Mouse (Mus musculus) layer of hippocampus, adult 8-10 months (tissue): ENCODE data around the gene Itga6. TPM values are rescaled to one million over a fixed set of nuclear protein-coding genes. Genes with fewer than 3 reads are reported as not detected.

Experiments
- DNase-seq, 2 experiments: peaks; one replicate each; pipeline ENCODE4 v3.0.0; 2022; ENCODE audit warnings: low spot score in 2 of 2
- total RNA-seq, 4 experiments: library from RNA; stranded (reverse); gene quantifications; 2 replicates each; pipeline ENCODE4 v1.2.4; 2022

Itga6 gene
- total RNA-seq, 4 experiments from 2014 or later, result 24.9 to 37.5 (median 30.5) TPM

DNA sequence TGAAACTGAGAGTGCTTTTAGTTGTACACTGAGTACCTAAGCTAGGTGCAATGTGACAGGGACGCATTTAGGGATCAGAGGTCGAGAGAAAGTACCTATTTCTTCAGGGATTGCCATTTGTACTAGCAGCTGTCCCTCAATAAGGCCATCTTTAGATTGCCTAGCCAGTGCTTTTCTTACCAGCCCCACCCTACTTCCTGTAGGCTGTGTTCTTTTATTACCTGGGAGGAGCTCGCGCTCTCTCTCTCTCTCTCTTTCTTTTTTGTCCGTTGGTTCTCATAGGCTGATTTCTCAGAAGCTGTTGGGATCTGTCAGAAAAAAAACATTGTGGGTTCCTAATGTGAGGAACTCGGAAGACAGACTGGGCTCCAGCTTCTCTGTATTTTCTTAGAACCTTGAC, 55.4 kb downstream of the Itga6 start:
- no peak for DNase-seq

DNA sequence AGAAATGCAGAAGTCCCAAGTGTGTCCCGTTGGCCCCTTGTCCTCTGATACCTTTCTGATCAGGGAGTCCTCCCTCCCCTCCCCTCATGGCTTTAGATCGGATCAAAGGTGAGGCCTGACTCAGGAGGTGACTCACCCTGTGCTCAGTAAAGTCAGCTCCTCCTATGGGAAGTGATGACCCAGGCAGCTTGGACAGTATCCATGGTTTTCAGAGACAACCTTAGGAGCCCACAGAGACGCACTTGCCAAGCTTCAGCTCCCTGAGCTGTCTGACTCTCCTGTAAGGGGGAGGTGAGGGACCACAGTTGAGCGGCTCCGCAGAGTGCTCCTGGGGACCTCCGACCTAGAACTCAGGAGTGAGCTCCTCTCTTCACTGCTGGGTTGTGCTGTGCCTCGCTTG, 56.3 kb downstream of the Itga6 start:
- no peak for DNase-seq

GRCm38 (mm10) chr2:71802131-71802530, 56.7 kb downstream of the Itga6 start:
- no peak for DNase-seq

DNA sequence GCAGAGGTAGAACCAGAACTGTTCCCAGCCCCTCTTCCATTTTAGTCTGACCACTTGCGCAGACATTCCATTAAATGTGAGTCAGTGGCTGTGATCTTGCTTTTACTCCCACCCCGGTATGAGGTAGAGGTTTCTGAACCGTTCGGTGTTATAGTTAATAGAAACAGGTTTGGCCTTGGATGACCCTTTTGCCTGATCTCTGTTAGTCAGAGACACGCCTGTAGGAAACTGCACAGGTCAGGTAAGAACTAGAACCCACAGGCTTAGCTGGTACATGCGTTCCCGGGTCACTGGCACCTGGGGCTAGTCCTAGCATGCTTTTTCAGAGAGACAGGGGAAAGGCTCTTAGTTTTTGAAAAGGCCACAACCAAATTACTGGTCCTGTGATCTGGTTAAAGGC, 59.7 kb downstream of the Itga6 start:
- no peak for DNase-seq

DNA sequence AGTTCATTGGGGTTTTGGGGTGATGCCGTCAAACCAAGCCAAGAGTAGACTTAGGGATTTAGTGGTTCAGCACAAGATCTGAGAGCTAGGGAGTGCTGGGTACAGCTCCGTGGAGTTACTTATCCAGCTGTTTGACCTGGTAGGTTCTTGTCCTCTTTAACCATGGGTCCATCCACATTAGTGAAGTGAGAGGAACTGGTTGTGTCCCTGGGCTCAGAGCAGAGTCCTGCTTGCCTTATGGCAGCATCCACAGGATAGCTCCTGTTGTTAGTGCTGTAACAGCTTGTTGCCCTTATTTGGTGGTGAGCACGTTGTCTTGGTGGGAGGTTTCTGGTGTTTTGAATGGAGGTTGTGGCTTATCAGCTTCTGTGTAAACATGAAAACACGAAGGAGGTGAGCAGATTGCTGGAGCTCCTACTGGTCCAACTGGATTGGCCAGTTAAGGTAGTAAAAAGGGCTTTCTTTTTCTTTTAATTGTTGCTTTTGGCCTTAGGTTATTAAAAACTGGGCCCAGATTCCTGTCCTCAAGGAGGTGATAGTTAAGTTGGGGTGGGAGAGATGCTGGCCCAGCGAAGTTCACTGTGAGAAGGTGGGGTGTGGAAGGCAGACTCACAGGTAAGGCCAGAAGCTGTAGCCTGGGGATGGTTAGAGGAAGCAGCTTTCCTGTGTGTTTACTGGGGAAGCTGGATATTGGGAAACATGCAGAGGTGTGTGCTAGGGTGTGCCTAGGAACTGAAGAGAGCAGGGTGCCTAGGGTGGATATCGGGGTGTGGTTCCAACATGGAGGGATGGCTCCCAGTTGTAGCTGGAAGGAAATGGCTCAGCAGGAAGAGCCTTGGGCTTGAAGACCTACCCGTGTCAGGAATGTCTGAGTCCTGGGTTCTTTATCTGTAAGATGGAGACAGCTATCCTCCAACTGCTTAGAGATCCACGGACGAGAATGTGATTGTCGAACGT, 60.5 kb downstream of the Itga6 start:
- DNase-seq, result no peak

DNA sequence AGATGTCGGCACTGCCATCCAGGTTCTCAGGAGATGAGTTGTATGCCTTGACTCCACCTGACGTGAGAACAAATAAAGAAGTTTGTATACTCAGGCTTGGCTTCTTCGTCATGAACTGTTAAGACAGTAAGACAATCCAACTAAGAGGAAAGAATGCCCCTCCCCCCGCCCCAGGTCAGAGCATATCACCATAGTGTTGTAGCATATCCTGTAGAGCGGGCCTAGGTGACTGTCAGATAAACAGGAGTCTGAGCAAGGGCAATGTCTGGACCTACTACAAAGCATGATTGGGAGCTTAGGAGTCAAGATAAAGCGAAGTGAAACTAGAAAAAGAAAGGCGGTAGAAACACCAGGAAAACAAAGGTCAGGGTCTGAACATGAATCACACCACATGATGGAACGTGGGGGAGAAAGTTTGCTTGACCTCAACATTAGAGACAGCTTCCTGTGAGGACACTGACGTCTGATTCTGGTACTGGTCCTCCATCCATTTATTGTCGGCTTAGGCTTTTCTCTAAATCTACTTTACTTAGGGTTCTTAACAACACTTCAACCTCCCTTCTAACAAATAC, 64.0 kb downstream of the Itga6 start:
- DNase-seq, result no peak

DNA sequence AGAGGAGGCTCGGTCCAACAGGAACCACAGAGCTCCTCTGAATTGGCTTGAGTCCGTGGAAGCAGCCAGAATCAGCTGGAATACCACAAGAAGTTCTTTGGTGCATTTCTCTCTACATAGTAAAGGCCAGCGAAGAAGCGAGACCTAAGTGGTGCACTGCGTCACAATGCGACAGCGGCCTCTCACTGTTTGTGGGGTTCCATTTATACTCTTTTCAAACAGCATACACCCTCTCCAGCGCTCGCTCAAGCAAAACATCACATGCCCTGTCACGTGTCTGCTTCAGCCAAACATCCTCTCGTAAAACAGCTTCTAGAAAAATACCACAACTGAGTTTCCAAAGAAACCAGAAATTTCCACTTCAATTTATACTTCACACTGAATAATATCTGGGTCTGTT, 64.6 kb downstream of the Itga6 start:
- DNase-seq, result no peak

DNA sequence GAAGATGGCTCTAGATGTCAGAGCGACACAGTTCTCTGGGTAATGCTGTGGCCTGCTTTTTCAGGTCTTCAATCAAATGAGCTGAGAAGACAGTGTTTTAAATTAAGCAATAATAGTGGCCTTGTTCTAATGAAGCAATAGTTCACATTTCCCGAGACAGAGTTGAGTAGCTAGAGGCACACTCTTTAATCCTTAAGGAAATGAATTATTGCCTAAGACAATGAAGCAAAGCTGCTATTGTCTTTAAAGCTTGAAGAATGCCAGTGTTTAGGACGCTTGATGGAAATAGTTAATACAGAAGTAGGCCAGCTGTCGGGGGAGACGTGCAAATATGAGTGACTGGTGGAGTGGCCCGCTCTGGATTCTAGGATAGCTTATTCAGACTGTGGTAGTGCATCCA, 65.5 kb downstream of the Itga6 start:
- no peak for DNase-seq

DNA sequence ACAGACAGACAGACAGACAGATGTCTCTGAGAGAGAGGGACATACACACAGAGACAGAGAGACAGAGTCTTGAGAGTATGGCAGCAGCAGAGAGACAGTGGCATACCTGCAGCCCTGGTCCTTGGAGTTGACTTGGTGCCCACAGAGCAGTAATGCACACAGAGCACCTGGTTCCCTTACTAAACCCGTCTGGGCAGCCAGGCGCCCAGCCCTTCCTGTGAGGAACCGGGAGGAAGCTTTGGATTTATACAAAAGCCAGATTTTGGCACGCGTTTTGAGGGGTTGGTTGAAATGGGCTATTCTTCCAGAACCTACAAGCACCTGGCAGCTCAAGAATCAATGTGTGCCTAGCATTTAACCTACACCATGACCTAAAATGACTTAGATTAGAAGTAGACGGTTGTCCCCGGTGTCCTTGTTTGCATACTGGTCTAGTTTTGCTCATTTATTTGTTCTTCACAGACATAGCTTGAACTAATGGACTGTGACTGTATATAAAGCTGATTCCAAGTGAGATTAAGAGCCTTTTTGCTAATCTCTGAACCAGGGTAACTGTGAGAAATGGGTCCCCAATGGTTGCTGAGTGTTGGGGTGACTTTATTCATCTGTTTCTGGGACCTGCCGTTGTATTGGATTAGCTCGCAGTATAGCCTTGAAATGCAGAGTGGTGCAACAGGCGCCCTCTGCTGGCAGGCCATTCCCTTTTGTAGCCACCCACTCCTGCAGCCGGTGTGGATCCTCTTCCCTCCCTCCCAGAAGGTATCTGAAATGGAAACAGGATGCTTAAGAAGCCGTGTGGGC, 67.0 kb downstream of the Itga6 start:
- DNase-seq, result peak; percentile 82 to 93

- DNase-seq, result no peak
These were observed 67.6 kb downstream of the Itga6 start for GRCm38 (mm10) chr2:71813022-71813358.

DNA sequence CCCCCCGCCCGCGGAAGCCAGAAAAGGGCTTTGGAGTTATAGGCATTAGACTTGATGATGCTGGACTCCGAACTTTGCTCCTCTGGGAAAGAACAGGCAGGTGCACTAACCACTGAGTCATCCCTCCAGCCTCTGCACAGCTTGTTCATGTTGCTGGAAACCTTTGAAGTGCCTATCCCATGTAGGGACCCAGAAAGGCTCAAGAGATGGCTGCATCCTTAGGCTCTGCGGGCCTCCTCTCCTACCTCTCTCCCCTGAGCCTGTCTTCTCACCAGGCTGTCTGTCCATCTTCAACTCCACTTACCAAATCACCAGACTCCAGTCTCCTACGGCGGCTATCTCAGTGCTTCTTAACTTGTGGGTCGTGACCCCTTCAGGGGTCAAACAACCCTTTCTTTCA, 68.0 kb downstream of the Itga6 start:
- DNase-seq, result no peak

- no peak for DNase-seq
These were observed 68.6 kb downstream of the Itga6 start for GRCm38 (mm10) chr2:71814016-71814415.

DNA sequence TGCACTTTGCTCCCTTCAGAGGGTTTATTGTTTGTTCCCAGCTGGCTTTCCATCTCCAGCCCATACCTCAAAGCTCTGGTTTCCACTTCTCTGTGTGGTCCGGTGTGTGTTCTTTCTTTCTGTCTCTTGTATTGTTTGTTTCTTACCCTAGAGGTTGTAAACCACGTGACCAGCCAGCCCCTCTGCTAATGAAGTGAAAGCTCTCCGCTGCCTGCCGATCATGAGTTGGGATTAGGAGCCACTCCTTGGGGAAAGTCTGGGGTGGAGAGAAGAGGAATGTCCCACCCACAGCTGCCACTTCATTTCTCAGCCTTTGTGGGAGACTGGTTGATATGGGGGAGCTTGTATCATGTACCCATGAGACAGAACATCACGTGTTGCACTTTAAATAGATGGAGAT, 69.9 kb downstream of the Itga6 start:
- DNase-seq, result no peak

DNA sequence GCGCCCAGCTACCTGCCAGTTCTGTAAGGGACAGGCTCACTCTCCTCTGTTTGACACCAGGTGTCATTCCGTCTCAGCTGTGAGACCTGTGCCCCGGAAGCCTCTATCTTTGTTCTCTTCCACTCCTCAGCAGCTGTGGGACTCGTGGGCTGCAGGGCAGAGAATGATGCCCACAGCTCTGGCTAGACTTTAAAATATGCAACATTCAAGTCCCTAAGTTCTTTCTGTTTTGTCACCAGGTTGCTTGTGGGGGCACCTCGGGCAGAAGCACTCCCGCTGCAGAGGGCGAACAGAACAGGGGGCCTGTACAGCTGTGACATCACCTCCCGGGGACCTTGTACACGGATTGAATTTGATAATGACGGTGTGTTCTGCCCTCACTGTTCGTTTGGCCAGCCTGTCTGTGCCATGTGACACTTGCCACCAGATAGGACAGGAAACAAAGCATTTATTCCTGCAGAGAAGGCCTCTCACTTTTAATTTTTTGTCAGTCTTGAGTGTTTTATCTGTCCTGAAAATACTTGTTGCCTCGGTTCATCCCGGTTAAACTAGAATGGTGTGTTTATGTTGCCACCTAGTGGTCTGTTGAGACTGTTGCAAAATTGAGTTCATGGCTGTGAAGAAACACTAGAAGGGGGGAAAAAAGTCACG, 71.1 kb downstream of the Itga6 start:
- DNase-seq, result no peak

- DNase-seq, result no peak
These were observed 78.7 kb downstream of the Itga6 start for GRCm38 (mm10) chr2:71824146-71824545.

GRCm38 (mm10) chr2:71827711-71828110, 82.3 kb downstream of the Itga6 start:
- no peak for DNase-seq

DNA sequence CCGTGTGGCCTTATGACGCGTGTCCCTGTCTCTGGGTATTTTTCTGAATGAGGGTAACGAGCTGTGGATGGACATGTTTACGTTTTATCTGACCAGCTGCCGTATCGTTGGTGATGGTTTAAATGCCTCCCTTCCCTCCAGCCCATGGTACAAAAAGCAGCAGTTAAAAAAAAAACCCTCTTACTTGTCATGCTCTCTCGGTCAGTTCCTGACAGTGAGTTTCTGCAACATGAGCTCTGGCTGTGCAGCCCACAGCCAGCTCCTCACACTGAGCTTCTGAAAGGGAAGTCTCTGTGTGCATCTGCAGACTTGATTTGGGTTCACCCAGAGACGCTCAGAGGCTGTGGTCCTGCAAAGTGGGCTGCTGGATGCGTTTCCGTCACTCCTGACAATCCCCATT, 83.5 kb downstream of the Itga6 start:
- DNase-seq, result no peak

DNA sequence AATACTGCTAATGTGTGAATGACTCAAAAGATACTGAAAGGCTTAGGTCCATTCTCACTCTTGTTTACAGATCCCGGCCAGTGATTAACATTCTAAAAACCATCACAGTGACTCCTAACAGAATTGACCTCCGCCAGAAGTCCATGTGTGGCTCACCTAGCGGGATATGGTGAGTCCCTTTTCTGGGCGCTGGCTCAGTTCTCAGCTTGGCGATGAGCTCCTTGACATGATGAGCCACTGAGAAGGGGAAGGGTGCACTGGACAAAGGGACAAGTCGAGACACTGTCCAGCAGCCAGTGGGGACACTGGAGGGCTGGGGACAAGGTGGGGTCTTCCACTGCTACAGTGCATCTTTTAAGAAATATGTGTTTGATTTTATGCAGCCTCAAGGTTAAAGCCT, 88.2 kb downstream of the Itga6 start:
- DNase-seq, result no peak

DNA sequence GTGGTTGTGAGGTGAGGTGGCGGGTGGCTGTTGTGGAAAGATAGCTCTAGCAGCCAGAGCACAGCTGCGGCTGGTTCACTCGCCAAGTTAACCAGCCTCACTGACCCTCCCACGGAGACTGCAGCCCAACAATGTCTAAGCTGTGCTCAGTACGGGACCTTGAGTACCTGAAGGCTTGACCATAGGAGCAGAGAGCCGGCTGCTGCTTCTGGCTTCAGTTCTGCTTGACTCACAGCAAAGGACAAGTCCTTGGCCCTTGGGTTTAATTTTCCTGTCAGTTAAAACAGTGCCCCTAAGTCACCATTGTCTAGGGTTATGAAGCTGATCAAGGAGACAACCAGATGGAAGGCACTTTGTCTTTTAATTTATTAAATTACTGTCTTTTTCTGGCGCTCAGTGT, 89.0 kb downstream of the Itga6 start:
- no peak for DNase-seq

DNA sequence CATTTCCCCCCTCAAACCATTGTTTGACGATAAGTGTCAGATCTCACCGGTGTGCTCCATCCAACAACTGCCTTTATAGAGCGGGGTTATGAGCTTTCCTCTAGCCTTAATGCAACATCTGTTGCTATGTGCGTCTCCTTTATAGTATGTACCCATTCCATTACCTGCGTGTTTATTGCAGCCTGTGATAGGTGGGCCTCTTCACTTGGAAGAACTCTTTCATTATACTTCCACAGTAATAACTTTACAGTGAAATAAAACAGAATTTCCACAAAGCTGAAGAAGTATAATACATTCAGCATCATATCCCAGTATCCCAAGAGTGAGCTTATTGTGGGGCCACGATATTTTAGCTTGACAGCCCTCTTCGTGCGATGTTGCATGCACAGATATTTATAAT, 90.1 kb downstream of the Itga6 start:
- DNase-seq, result no peak

GRCm38 (mm10) chr2:71836232-71836631, 90.8 kb downstream of the Itga6 start:
- no peak for DNase-seq

DNA sequence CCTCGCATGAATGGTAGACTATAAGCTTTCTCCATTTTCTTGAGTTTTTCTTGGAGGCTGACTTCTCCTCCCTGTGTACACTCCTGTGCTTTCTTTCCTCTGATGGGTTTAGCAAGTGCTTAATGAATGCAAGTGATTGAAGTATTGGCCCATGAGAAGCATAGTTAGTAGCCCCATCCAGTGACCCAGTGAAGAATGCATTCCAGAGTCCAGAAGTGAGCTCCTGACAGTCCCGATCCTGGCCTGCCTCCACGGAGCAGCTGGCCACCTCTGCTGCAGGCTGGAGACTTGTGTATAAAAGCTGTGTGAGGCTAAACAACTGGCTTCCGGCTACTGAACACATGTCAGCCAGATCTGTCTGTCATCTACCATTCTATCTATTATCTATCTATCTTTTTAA, 91.8 kb downstream of the Itga6 start:
- no peak for DNase-seq
